In the genomic region with DNA sequence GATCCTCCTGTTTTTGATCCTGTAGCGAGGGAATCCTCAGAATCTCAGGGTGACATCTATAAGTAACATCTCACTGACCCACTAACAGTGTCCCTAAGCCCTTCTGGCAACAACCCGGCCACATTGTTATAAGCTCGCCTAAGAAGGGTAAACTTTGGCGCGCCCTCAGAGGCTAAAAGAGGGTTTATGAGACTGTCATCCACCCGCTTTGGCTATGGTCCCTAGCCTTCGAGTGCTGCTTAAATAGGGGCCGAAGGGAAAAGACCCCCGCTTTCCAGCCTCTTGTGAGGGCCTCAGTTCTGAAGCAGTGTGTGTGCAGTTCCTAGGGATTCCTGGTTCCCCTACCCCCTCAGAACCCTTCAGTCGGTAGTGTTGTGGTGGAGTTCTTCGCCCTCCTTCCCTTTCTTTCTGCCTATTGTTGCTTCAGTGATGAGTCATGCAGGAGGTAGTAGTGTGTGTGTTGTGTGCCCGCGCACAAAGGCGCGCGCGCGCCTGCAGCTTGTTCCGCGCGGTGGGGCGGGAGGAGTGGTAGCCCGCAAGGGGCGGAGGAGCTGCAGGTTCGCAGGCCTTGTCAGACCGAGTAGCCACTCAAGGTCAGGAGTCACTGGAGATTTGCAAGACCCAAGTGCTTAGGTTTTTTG, we compare ENCODE assay signal across 8 mouse cellular contexts. TPM values are rescaled to one million over a fixed set of nuclear protein-coding genes. Genes with fewer than 3 reads are reported as not detected.
A peak's percentile ranks its signal among the peaks of the same experiment; 100 is the strongest.
DNase-seq lines count a peak whose midpoint lies in the region; ATAC-seq and TF ChIP-seq lines count a peak whose summit lies in the region.

No protein-coding gene starts in this region.

- under 1% methylated on average over 26 of the region's 26 CpGs for WGBS in embryonic facial prominence, embryonic 15.5 days

- no peaks in the 10 kb centered on the region for H3K9me3 ChIP-seq in CH12.LX (replicated peaks; ENCODE audit: low read length)
- no peaks in the 10 kb centered on the region for H3K9me3 ChIP-seq in embryonic facial prominence, embryonic 15.5 days (replicated peaks)

- dilution Hi-C loops in CH12.LX (cut with MboI; ENCODE audit: extremely low pct_ligation_motif_present, extremely low pct_unique_long_range_greater_than_20kb, low sequenced_read_pairs), result no loop called here

- H3K4me1 ChIP-seq in CH12.LX (ENCODE audit: control insufficient read depth in 1 of 2, insufficient read depth in 2 of 2), result peaks cover 11 to 69% of the 10 kb centered on the region in 2 experiments
- peaks cover 61% of the 10 kb centered on the region for H3K4me1 ChIP-seq in embryonic facial prominence, embryonic 15.5 days

- peak overlapping the region; percentile 54 for H3K9ac ChIP-seq in CH12.LX (ENCODE audit: insufficient read depth, low read depth)
- H3K9ac ChIP-seq in embryonic facial prominence, embryonic 15.5 days, result peak overlapping the region; percentile 39

- peaks cover 7% of the 10 kb centered on the region for H3K79me2 ChIP-seq in CH12.LX (replicated peaks; ENCODE audit: control insufficient read depth, extremely low read depth, insufficient read depth, poor library complexity, severe bottlenecking)

- no peak for TF ChIP-seq RAD21 in CH12.LX (IDR thresholded peaks at IDR 0.05; ENCODE audit: low read depth, low read length)

- peak; percentile 44; the same call in 1 of the 2 replicates for TF ChIP-seq POLR2A in CH12.LX (IDR thresholded peaks at IDR 0.05; ENCODE audit: low read depth, low read length)

- peak overlapping the region; percentile 61 for H3K27ac ChIP-seq in CH12.LX (ENCODE audit: insufficient read depth, low read depth)
- peak overlapping the region; percentile 97 for H3K27ac ChIP-seq in embryonic facial prominence, embryonic 15.5 days (replicated peaks)

- TF ChIP-seq CTCF in CH12.LX (conservative IDR thresholded peaks at IDR 0.05 in 1 of 2, IDR thresholded peaks at IDR 0.05 in 1 of 2; ENCODE audit: low read depth in 2 of 2, low read length in 2 of 2), result no peak

- peak overlapping the region; percentile 46 to 68 (median 55) for H3K4me3 ChIP-seq in CH12.LX (replicated peaks in 1 of 3; ENCODE audit: low read depth in 2 of 3, low read length in 2 of 3, poor library complexity in 1 of 3)
- H3K4me3 ChIP-seq in embryonic facial prominence, embryonic 15.5 days (replicated peaks), result peak overlapping the region; percentile 96

- peak overlapping the region; percentile 87 for H3K4me2 ChIP-seq in CH12.LX (ENCODE audit: insufficient read depth, low read depth, poor library complexity, severe bottlenecking)
- H3K4me2 ChIP-seq in embryonic facial prominence, embryonic 15.5 days (replicated peaks), result peak overlapping the region; percentile 85

- TF ChIP-seq EP300 in CH12.LX (IDR thresholded peaks at IDR 0.05; ENCODE audit: low read length), result peak; percentile 11; the same call in 1 of the 2 replicates

- in situ Hi-C loops in CH12.LX (cut with MboI; ENCODE audit: low pct_ligation_motif_present, low pct_unique_long_range_greater_than_20kb, low sequenced_read_pairs), result loop anchor here (25.0 kb wide), 1 partner anchor 445 kb away; no protein-coding TSS in a partner anchor

- H3K27me3 ChIP-seq in CH12.LX (replicated peaks), result no peaks in the 10 kb centered on the region
- no peaks in the 10 kb centered on the region for H3K27me3 ChIP-seq in embryonic facial prominence, embryonic 15.5 days

- peaks cover 5 to 27% of the 10 kb centered on the region in 2 experiments for H3K36me3 ChIP-seq in CH12.LX (replicated peaks in 1 of 2; ENCODE audit: control insufficient read depth in 1 of 2, insufficient read depth in 1 of 2, low read length in 1 of 2)
- no peaks in the 10 kb centered on the region for H3K36me3 ChIP-seq in embryonic facial prominence, embryonic 15.5 days

- intact Hi-C loops in heart, postnatal 25 days (cut with DNase I), result loop anchor here (5.0 to 10.0 kb wide), 2 partner anchors 110 to 1672 kb away; a partner anchor contains a TSS

- DNase-seq in CH12.LX (ENCODE audit: extremely low read depth), result peak; percentile 79
- DNase-seq in adrenal gland, postnatal 25 days, result peak; percentile 78
- peak; percentile 35 for DNase-seq in heart, postnatal 25 days (ENCODE audit: low spot score)
- DNase-seq in left cerebral cortex, adult 18-20 months (ENCODE audit: low spot score in 2 of 2), result peak; percentile 46 to 71
- peak; percentile 80 to 87 for DNase-seq in lung, postnatal 4 days
- peak; percentile 61 for DNase-seq in retina, embryonic 14.5 days (ENCODE audit: low spot score)
- peak; percentile 82 for DNase-seq in thymus, postnatal 4 days

- no peak for ATAC-seq in embryonic facial prominence, embryonic 15.5 days (ENCODE audit: insufficient number of reproducible peaks, low FRiP score, low TSS enrichment, low read depth)

TF ChIP-seq in CH12.LX, 34 proteins besides CTCF, POLR2A, EP300 and RAD21:
- TF ChIP-seq MYC (IDR thresholded peaks at IDR 0.05; ENCODE audit: low read depth, low read length) (no peak), NRF1 (IDR thresholded peaks at IDR 0.05; ENCODE audit: low read depth, low read length) (peak; percentile 72), RCOR1 (conservative IDR thresholded peaks at IDR 0.05; ENCODE audit: low read depth, low read length) (no peak), MXI1 (IDR thresholded peaks at IDR 0.05; ENCODE audit: low read depth, low read length) (no peak; the same call in 1 of the 2 replicates), TCF12 (IDR thresholded peaks at IDR 0.05; ENCODE audit: low read depth, low read length) (no peak), ZNF384 (IDR thresholded peaks at IDR 0.05; ENCODE audit: low read depth, low read length) (no peak), IRF4 (IDR thresholded peaks at IDR 0.05; ENCODE audit: low read depth, low read length) (no peak), KAT2A (IDR thresholded peaks at IDR 0.05; ENCODE audit: insufficient replicate concordance, low read length) (no peak), SMC3 (IDR thresholded peaks at IDR 0.05; ENCODE audit: low read depth, low read length) (no peak), USF2 (conservative IDR thresholded peaks at IDR 0.05; ENCODE audit: low read depth, low read length) (no peak), BHLHE40 (IDR thresholded peaks at IDR 0.05; ENCODE audit: low read depth, low read length) (peak; percentile 19; the same call in 1 of the 2 replicates), MAX (IDR thresholded peaks at IDR 0.05; ENCODE audit: low read length) (peak; percentile 29; the same call in 1 of the 2 replicates), MAZ (IDR thresholded peaks at IDR 0.05; ENCODE audit: low read depth, low read length) (peak; percentile 45; the same call in 1 of the 2 replicates), HCFC1 (IDR thresholded peaks at IDR 0.05; ENCODE audit: low read depth, low read length) (no peak), USF1 (IDR thresholded peaks at IDR 0.05; ENCODE audit: low read depth, low read length) (no peak), ZKSCAN1 (IDR thresholded peaks at IDR 0.05; ENCODE audit: borderline replicate concordance, low read depth, low read length) (no peak), MEF2A (IDR thresholded peaks at IDR 0.05; ENCODE audit: borderline replicate concordance, low read depth, low read length) (peak; percentile 30; the same call in 1 of the 2 replicates), UBTF (IDR thresholded peaks at IDR 0.05; ENCODE audit: low read depth, low read length) (no peak), PAX5 (IDR thresholded peaks at IDR 0.05; ENCODE audit: low read length) (no peak), ETS1 (conservative IDR thresholded peaks at IDR 0.05; ENCODE audit: low read depth, low read length) (0 out of 2 replicates have a peak, but pooled peaks have one; percentile 35), NELFE (IDR thresholded peaks at IDR 0.05; ENCODE audit: low read depth, low read length) (no peak), MAFK (IDR thresholded peaks at IDR 0.05; ENCODE audit: insufficient replicate concordance, low read length) (no peak), CHD1 (IDR thresholded peaks at IDR 0.05; ENCODE audit: low read depth, low read length) (no peak; the same call in 1 of the 2 replicates), E2F4 (IDR thresholded peaks at IDR 0.05; ENCODE audit: insufficient replicate concordance, low read depth, low read length) (0 out of 2 replicates have a peak, but pooled peaks have one; percentile 25), ZMIZ1 (IDR thresholded peaks at IDR 0.05; ENCODE audit: low read depth, low read length) (no peak), JUN (IDR thresholded peaks at IDR 0.05; ENCODE audit: insufficient read depth, low read depth, low read length) (0 out of 2 replicates have a peak, but pooled peaks have one; percentile 32), GABPA (IDR thresholded peaks at IDR 0.05; ENCODE audit: insufficient replicate concordance, low read depth, low read length) (no peak), ZC3H11A (IDR thresholded peaks at IDR 0.05; ENCODE audit: low read depth, low read length) (no peak), ELF1 (IDR thresholded peaks at IDR 0.05; ENCODE audit: low read depth, low read length) (no peak; the same call in 1 of the 2 replicates), CHD2 (IDR thresholded peaks at IDR 0.05; ENCODE audit: low read length) (no peak), JUND (conservative IDR thresholded peaks at IDR 0.05; ENCODE audit: low read depth, low read length) (no peak), TBP (conservative IDR thresholded peaks at IDR 0.05; ENCODE audit: low read depth, low read length) (no peak), SIN3A (IDR thresholded peaks at IDR 0.05; ENCODE audit: low read length) (peak; percentile 38; the same call in 1 of the 2 replicates), POLR2AphosphoS2 (IDR thresholded peaks at IDR 0.05; ENCODE audit: low read depth, low read length) (no peak)

RNA-seq across cellular contexts. Expression of a gene that starts 1.9 kb away (rescaled TPM):
- 3.6 and 4.7 TPM in 2 replicates for total RNA-seq in CH12.LX (2012; rRNA removed)
- total RNA-seq in CH12.LX (2014; rRNA removed), result 1.4 and 1.6 TPM in 2 replicates
- polyA plus RNA-seq in CH12.LX (2012; ENCODE audit: insufficient read length, low read depth), result 29.0 and 30.6 TPM in 2 replicates
- 35.5 and 37.7 TPM in 2 replicates for total RNA-seq in adrenal gland, postnatal 25 days (2021)
- 6.3 and 6.9 TPM in 2 replicates for polyA plus RNA-seq in embryonic facial prominence, embryonic 15.5 days (2015; fragmentation: Nextera tagmentation; extraction: Ambion mirVana)
- 10 to 100 TPM in 1 of 2 experiments, 1 to 10 TPM in 1; 9.8 to 10.6 TPM for total RNA-seq in heart, postnatal 25 days (2021)
- 10 to 100 TPM; 35.1 to 36.0 TPM for total RNA-seq in left cerebral cortex, adult 18-20 months (2021)
